In the genomic region with DNA sequence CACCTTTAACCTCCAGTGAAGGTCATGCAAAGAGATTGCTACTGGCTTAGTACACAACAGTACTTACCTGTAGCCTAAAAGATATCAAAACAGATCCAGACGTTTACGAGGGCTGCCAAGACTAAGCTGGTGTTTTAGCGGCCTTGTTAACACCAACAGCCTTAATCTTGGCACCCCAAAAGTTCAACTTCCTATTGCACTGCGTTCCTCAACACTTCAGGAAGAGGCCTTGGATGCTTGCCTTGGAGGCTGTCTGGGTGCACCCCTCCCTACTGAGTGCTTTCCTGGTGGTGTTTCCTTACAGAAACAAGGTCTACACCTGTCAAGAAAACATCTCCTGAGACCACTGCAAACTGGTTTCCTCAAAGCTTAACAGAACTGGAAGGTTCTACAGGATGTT, we compare ENCODE assay signal across 34 mouse cellular contexts. TPM values are rescaled to one million over a fixed set of nuclear protein-coding genes. Genes with fewer than 3 reads are reported as not detected.
DNase-seq lines count a peak whose midpoint lies in the region; ATAC-seq and TF ChIP-seq lines count a peak whose summit lies in the region.
"Had no signal": no experiment of that assay in that cellular context is flagged by ENCODE, and none has a peak within 500 bp of the region (broad histone marks: within the 10 kb centered on the region; RNA-seq: fewer than 3 reads in every experiment).

No protein-coding gene starts in this region.

- H3K4me3 ChIP-seq in heart, adult 2 months = 0 out of 2 replicates have a peak overlapping the region, but pooled peaks have one; percentile 2
- no peak overlapping the region for H3K4me3 ChIP-seq in kidney, adult 2 months (ENCODE audit: insufficient read depth, low read depth, low read length)
- H3K4me3 ChIP-seq in megakaryocyte, embryonic 14.5 days (replicated peaks) = peak overlapping the region; percentile 47
- H3K4me3 ChIP-seq: embryonic facial prominence, embryonic 15.5 days; hindbrain, embryonic 15.5 days; limb, embryonic 10.5 days; lung, embryonic 15.5 days; midbrain, embryonic 15.5 days; neural tube, embryonic 12.5 days; stomach, embryonic 15.5 days had no signal

- H3K4me1 ChIP-seq in heart, adult 2 months (ENCODE audit: control insufficient read depth, insufficient read depth, low read length) = peaks cover 8% of the 10 kb centered on the region; the same call in 1 of the 2 replicates
- H3K4me1 ChIP-seq in kidney, adult 2 months (ENCODE audit: control insufficient read depth, insufficient read depth, low read length) = peaks cover 23% of the 10 kb centered on the region
- H3K4me1 ChIP-seq in megakaryocyte, embryonic 14.5 days = peaks cover 65% of the 10 kb centered on the region

- no peak overlapping the region for H3K9ac ChIP-seq in heart, adult 2 months (ENCODE audit: low read depth, low read length)
- H3K9ac ChIP-seq: embryonic facial prominence, embryonic 15.5 days; hindbrain, embryonic 15.5 days; lung, embryonic 15.5 days; midbrain, embryonic 15.5 days; neural tube, embryonic 12.5 days; stomach, embryonic 15.5 days had no signal

- H3K36me3 ChIP-seq in heart, adult 2 months (ENCODE audit: control insufficient read depth, insufficient read depth, low read length) = peaks cover 14% of the 10 kb centered on the region
- no peaks in the 10 kb centered on the region for H3K36me3 ChIP-seq in kidney, adult 2 months (ENCODE audit: control insufficient read depth, insufficient read depth, low read length)
- peaks cover 12% of the 10 kb centered on the region for H3K36me3 ChIP-seq in megakaryocyte, embryonic 14.5 days (replicated peaks; ENCODE audit: low read length)
- H3K36me3 ChIP-seq: embryonic facial prominence, embryonic 15.5 days; hindbrain, embryonic 15.5 days; midbrain, embryonic 15.5 days; stomach, embryonic 15.5 days had no signal

- TF ChIP-seq EP300 in heart, adult 2 months (IDR thresholded peaks at IDR 0.05; ENCODE audit: insufficient read depth, low read depth, low read length) = no peak

- intact Hi-C loops in heart, adult 2 months (cut with DNase I) = no loop called here
- intact Hi-C loops in heart, postnatal 14 days (cut with DNase I) = no loop called here

- 16% methylated on average over 4 of the region's 4 CpGs for WGBS in heart, adult 2 months
- 38% methylated on average over 4 of the region's 4 CpGs for WGBS in kidney, adult 2 months

- ATAC-seq in megakaryocyte, adult 5-6 weeks (ENCODE audit: poor library complexity, severe bottlenecking) = no peak
- ATAC-seq: forebrain, embryonic 14.5 days; midbrain, embryonic 15.5 days had no signal

- no peaks in the 10 kb centered on the region for H3K27me3 ChIP-seq in heart, adult 2 months (ENCODE audit: control insufficient read depth, insufficient read depth, low read length)
- H3K27me3 ChIP-seq in kidney, adult 2 months (replicated peaks; ENCODE audit: control insufficient read depth, insufficient read depth, low read length) = no peaks in the 10 kb centered on the region
- no peaks in the 10 kb centered on the region for H3K27me3 ChIP-seq in megakaryocyte, embryonic 14.5 days (replicated peaks)
- H3K27me3 ChIP-seq: embryonic facial prominence, embryonic 15.5 days; hindbrain, embryonic 15.5 days; lung, embryonic 15.5 days; midbrain, embryonic 15.5 days; neural tube, embryonic 12.5 days; stomach, embryonic 15.5 days had no signal

- no peak for TF ChIP-seq POLR2A in heart, adult 2 months (IDR thresholded peaks at IDR 0.05; ENCODE audit: insufficient read depth, low read depth, low read length)
- TF ChIP-seq POLR2A in kidney, adult 2 months (IDR thresholded peaks at IDR 0.05; ENCODE audit: low read depth, low read length) = no peak

- peak overlapping the region; percentile 34 for H3K27ac ChIP-seq in heart, adult 2 months
- peak overlapping the region; percentile 72 for H3K27ac ChIP-seq in kidney, adult 2 months (ENCODE audit: insufficient read depth, low read depth, low read length)
- H3K27ac ChIP-seq: embryonic facial prominence, embryonic 15.5 days; hindbrain, embryonic 15.5 days; limb, embryonic 10.5 days; liver, embryonic 14.5 days; lung, embryonic 15.5 days; midbrain, embryonic 15.5 days; neural tube, embryonic 12.5 days; stomach, embryonic 15.5 days had no signal

- H3K79me2 ChIP-seq in heart, adult 2 months (replicated peaks; ENCODE audit: control insufficient read depth, insufficient read depth, low read length) = peaks cover 1% of the 10 kb centered on the region; the same call in 1 of the 2 replicates

- TF ChIP-seq CTCF in heart, adult 2 months (IDR thresholded peaks at IDR 0.05) = no peak
- TF ChIP-seq CTCF in kidney, adult 2 months (conservative IDR thresholded peaks at IDR 0.05; ENCODE audit: insufficient read depth, insufficient read length, low read depth, low read length) = no peak

- no peaks in the 10 kb centered on the region for H3K9me3 ChIP-seq in megakaryocyte, embryonic 14.5 days
- H3K9me3 ChIP-seq: embryonic facial prominence, embryonic 15.5 days; G1E; hindbrain, embryonic 15.5 days; limb, embryonic 10.5 days; lung, embryonic 15.5 days; midbrain, embryonic 15.5 days; neural tube, embryonic 12.5 days; stomach, embryonic 15.5 days had no signal

- no peak for DNase-seq in heart, adult 2 months
- DNase-seq in heart, postnatal 14 days = no peak
- DNase-seq in kidney, adult 2 months = peak; percentile 43
- DNase-seq in kidney, adult 9 months = no peak
- DNase-seq in spleen, postnatal 14 days (ENCODE audit: low spot score in 2 of 2) = no peak
- DNase-seq: adrenal gland, adult 2 months; cerebellum, adult 11 months; cerebellum, adult 9-11 months; lung, postnatal 36 days; retina, postnatal 1 day; right cerebral cortex, postnatal 25 days; spleen, adult 18-20 months; thymus, postnatal 25 days had no signal

RNA-seq across cellular contexts. Expression of gene Paics, which starts 4.0 kb away (rescaled TPM):
- total RNA-seq in heart, adult 2 months (2021) = 100 to 1,000 TPM; 140 to 158 TPM
- polyA plus RNA-seq in heart, adult 2 months (2012; rRNA removed) = 78.3 and 124 TPM in 2 replicates
- 100 to 1,000 TPM; 142 to 144 TPM for total RNA-seq in heart, postnatal 14 days (2021)
- 120 and 170 TPM in 2 replicates for polyA plus RNA-seq in kidney, adult 2 months (2012; rRNA removed)
- polyA plus RNA-seq in megakaryocyte, embryonic 14.5 days (2012; ENCODE audit: insufficient read depth, low replicate concordance) = 2.7 and 25.3 TPM in 2 replicates
- total RNA-seq in megakaryocyte, adult 5-6 weeks (2015) = 182 and 193 TPM in 2 replicates
- total RNA-seq in megakaryocyte, adult 5-6 weeks (2017) = 187 and 225 TPM in 2 replicates

RNA-seq across cellular contexts. Expression of gene Ppat, which starts 4.2 kb away (rescaled TPM):
- 10 to 100 TPM; 13.3 to 17.6 TPM for total RNA-seq in heart, adult 2 months (2021)
- 5.5 and 9.9 TPM in 2 replicates for polyA plus RNA-seq in heart, adult 2 months (2012; rRNA removed)
- total RNA-seq in heart, postnatal 14 days (2021) = 10 to 100 TPM; 12.6 to 13.5 TPM
- polyA plus RNA-seq in kidney, adult 2 months (2012; rRNA removed) = 11.2 and 12.9 TPM in 2 replicates
- 0.50 and 4.0 TPM in 2 replicates for polyA plus RNA-seq in megakaryocyte, embryonic 14.5 days (2012; ENCODE audit: insufficient read depth, low replicate concordance)
- total RNA-seq in megakaryocyte, adult 5-6 weeks (2015) = 11.4 and 13.0 TPM in 2 replicates
- 19.3 and 20.1 TPM in 2 replicates for total RNA-seq in megakaryocyte, adult 5-6 weeks (2017)

RNA-seq across cellular contexts. Expression of gene Srp72, which starts 27.3 kb away (rescaled TPM):
- 10 to 100 TPM; 51.5 to 56.2 TPM for total RNA-seq in heart, adult 2 months (2021)
- 16.3 and 37.5 TPM in 2 replicates for polyA plus RNA-seq in heart, adult 2 months (2012; rRNA removed)
- total RNA-seq in heart, postnatal 14 days (2021) = 10 to 100 TPM; 61.7 to 66.3 TPM
- 21.5 and 24.4 TPM in 2 replicates for polyA plus RNA-seq in kidney, adult 2 months (2012; rRNA removed)
- polyA plus RNA-seq in megakaryocyte, embryonic 14.5 days (2012; ENCODE audit: insufficient read depth, low replicate concordance) = 10.0 and 62.0 TPM in 2 replicates
- total RNA-seq in megakaryocyte, adult 5-6 weeks (2015) = 83.0 and 91.0 TPM in 2 replicates
- 133 and 141 TPM in 2 replicates for total RNA-seq in megakaryocyte, adult 5-6 weeks (2017)

RNA-seq across cellular contexts. Expression of gene Aasdh, which starts 41.8 kb away (rescaled TPM):
- 10 to 100 TPM; 12.7 to 16.2 TPM for total RNA-seq in heart, adult 2 months (2021)
- polyA plus RNA-seq in heart, adult 2 months (2012; rRNA removed) = 19.9 and 31.8 TPM in 2 replicates
- total RNA-seq in heart, postnatal 14 days (2021) = 10 to 100 TPM; 12.8 to 13.6 TPM
- 14.3 and 15.1 TPM in 2 replicates for polyA plus RNA-seq in kidney, adult 2 months (2012; rRNA removed)
- polyA plus RNA-seq in megakaryocyte, embryonic 14.5 days (2012; ENCODE audit: insufficient read depth, low replicate concordance) = 0.31 TPM in 1 of 2 replicates, not detected in the other
- 6.4 and 7.6 TPM in 2 replicates for total RNA-seq in megakaryocyte, adult 5-6 weeks (2015)
- total RNA-seq in megakaryocyte, adult 5-6 weeks (2017) = 13.3 and 14.4 TPM in 2 replicates

RNA-seq across cellular contexts. Expression of gene Arl9, which starts 56.7 kb away (rescaled TPM):
- total RNA-seq in heart, adult 2 months (2021) = not detected
- polyA plus RNA-seq in heart, adult 2 months (2012; rRNA removed) = not detected in 2 replicates
- not detected for total RNA-seq in heart, postnatal 14 days (2021)
- polyA plus RNA-seq in kidney, adult 2 months (2012; rRNA removed) = 0.30 and 0.50 TPM in 2 replicates
- not detected in 2 replicates for polyA plus RNA-seq in megakaryocyte, embryonic 14.5 days (2012; ENCODE audit: insufficient read depth, low replicate concordance)
- total RNA-seq in megakaryocyte, adult 5-6 weeks (2015) = 0.31 and 1.3 TPM in 2 replicates
- not detected in 2 replicates for total RNA-seq in megakaryocyte, adult 5-6 weeks (2017)
- total RNA-seq: adrenal gland, adult 2 months; adrenal gland, postnatal 4 days; common myeloid progenitor, adult 5-6 weeks; G1E; gastrocnemius, adult 8-10 months; hematopoietic stem cell, adult 5-6 weeks; layer of hippocampus, postnatal 10 days; left cerebral cortex, adult 8-10 months had no signal
- polyA plus RNA-seq: adrenal gland, adult 2 months; embryonic facial prominence, embryonic 15.5 days; forebrain, embryonic 14.5 days; frontal cortex, adult 2 months; G1E; hindbrain, embryonic 15.5 days; intestine, embryonic 14.5 days; kidney, embryonic 14.5 days; limb, embryonic 10.5 days; midbrain, embryonic 15.5 days; neural tube, embryonic 12.5 days had no signal
